Mouse (Mus musculus) kidney, embryonic 16.5 days (tissue): Measurements from ENCODE around the gene Pde4d. TPM values are rescaled to one million over a fixed set of nuclear protein-coding genes. Genes with fewer than 3 reads are reported as not detected.

Experiments
- ATAC-seq: fragments of 200-750 bp; cut with Nextera tagmentation; 2 replicates; pipeline ENCODE4 v1.8.0; 2017; ENCODE audit warnings: moderate TSS enrichment; ENCODE audit not compliant: low FRiP score, low TSS enrichment
- H3K27ac ChIP-seq: fragments of 300-500 bp; sonication (generic); 2 replicates; pipeline ENCODE4 v1.5.1; 2014; ENCODE audit warnings: low read length
- H3K27me3 ChIP-seq: fragments of 300-500 bp; sonication (generic); 2 replicates; pipeline ENCODE4 v1.6.1; 2014; ENCODE audit warnings: low read length, control low read depth, mixed read lengths; ENCODE audit not compliant: insufficient read depth
- H3K36me3 ChIP-seq: fragments of 300-500 bp; sonication (generic); 2 replicates; pipeline ENCODE4 v1.6.1; 2014; ENCODE audit warnings: low read length, control low read depth, mixed read lengths; ENCODE audit not compliant: insufficient read depth
- H3K4me1 ChIP-seq: fragments of 300-500 bp; sonication (generic); 2 replicates; pipeline ENCODE4 v1.6.1; 2014; ENCODE audit warnings: low read length, control low read depth, mixed read lengths; ENCODE audit not compliant: insufficient read depth
- H3K4me2 ChIP-seq: fragments of 300-500 bp; sonication (generic); replicated peaks from 2 replicates; pipeline ENCODE4 v1.6.1; 2014; ENCODE audit warnings: low read depth, low read length
- H3K4me3 ChIP-seq: fragments of 300-500 bp; sonication (generic); 2 replicates; pipeline ENCODE4 v1.5.1; 2014; ENCODE audit warnings: mild to moderate bottlenecking, low read length
- H3K9ac ChIP-seq: fragments of 300-500 bp; sonication (generic); replicated peaks from 2 replicates; pipeline ENCODE4 v1.6.1; 2014; ENCODE audit warnings: low read length
- H3K9me3 ChIP-seq: fragments of 300-500 bp; sonication (generic); 2 replicates; pipeline ENCODE4 v1.6.1; 2016; ENCODE audit warnings: low read length, control low read depth
- WGBS: fragments of 180-500 bp; shearing (Covaris S2); extraction: QIAGEN DNeasy Blood & Tissue Kit; methylation state at CpG from one replicate; pipeline ENCODE4 v1.1.7; 2014; 5-methylcytosine and 5-hydroxymethylcytosine counted together
- polyA plus RNA-seq: library from polyadenylated mRNA; unstranded; fragments of >200 nt; fragmentation: Nextera tagmentation; extraction: Ambion mirVana; gene quantifications from 2 replicates; pipeline ENCODE4 v1.2.1, GENCODE M21; 2015

Gene Pde4d
- polyA plus RNA-seq, 1 experiment from 2014 or later, result 11.1 TPM

DNA sequence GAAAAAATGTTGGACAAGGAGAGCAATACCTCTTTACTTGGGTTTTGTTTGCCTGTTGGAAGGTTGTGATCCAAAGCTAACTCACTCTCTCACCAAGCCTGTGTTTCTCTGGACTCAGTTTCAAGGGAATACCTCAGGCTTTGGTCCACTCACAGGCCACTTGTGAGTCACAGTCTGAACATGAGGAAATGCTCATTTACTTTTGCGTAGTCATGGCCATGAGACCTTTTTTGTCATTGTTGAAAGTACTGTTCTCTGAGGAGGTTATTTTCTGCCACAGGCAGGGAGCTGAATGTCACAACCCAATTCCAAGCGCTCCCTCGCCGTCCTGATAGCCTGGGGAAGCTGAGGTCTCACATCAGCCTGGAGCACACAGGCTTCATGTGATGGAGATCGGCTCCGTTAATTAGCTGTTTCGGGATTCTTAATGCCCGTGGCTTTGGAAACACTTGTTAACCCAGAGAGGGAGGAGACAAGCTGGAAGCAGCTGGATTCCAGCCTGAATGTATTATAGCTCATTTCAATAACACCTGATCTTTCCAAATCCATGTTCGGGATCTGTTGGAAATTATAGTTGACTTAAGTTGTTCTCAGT, 792.8 kb downstream of the Pde4d start:
- Histone ChIP-seq H3K27ac (no peak overlapping the region), H3K9me3 (no peaks in the 10 kb centered on the region), H3K9ac (no peak overlapping the region), H3K36me3 (no peaks in the 10 kb centered on the region), H3K4me1 (no peaks in the 10 kb centered on the region), H3K27me3 (no peaks in the 10 kb centered on the region), H3K4me3 (no peak overlapping the region), H3K4me2 (no peak overlapping the region)
- ATAC-seq, result no peak
- WGBS, result 79% methylated on average over 9 of the region's 9 CpGs

DNA sequence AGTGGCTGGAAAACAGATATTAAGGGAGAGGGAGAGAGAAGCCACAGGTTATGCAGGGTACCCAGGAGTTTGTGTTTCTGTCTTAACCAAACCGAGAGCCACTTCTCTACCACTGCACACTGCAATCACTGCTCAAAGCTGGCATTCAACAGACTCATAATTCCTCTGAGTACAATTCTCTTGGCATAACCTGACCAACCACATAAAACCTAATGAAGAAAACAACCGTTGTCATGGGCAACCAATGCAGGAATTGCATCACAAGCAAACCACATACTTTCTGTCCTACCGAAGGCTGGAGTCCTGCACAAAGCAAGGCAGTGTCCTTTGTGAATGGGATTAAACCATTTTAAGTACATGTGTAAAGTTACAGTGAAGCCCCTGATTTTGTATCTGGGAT, 793.4 kb downstream of the Pde4d start:
- Histone ChIP-seq H3K4me2 (no peak overlapping the region), H3K27me3 (no peaks in the 10 kb centered on the region), H3K9ac (no peak overlapping the region), H3K4me3 (no peak overlapping the region), H3K36me3 (no peaks in the 10 kb centered on the region), H3K9me3 (no peaks in the 10 kb centered on the region), H3K27ac (no peak overlapping the region), H3K4me1 (no peaks in the 10 kb centered on the region)
- WGBS, result 71% methylated on average over 3 of the region's 3 CpGs
- no peak for ATAC-seq

- Histone ChIP-seq H3K4me3 (no peak overlapping the region), H3K4me1 (no peaks in the 10 kb centered on the region), H3K27me3 (no peaks in the 10 kb centered on the region), H3K36me3 (no peaks in the 10 kb centered on the region), H3K27ac (no peak overlapping the region), H3K9ac (no peak overlapping the region), H3K9me3 (no peaks in the 10 kb centered on the region), H3K4me2 (no peak overlapping the region)
- ATAC-seq, result no peak
- WGBS, result 89% methylated on average over 4 of the region's 4 CpGs
Observed at GRCm38 (mm10) chr13:109247061-109247460, 797.3 kb downstream of the Pde4d start.

DNA sequence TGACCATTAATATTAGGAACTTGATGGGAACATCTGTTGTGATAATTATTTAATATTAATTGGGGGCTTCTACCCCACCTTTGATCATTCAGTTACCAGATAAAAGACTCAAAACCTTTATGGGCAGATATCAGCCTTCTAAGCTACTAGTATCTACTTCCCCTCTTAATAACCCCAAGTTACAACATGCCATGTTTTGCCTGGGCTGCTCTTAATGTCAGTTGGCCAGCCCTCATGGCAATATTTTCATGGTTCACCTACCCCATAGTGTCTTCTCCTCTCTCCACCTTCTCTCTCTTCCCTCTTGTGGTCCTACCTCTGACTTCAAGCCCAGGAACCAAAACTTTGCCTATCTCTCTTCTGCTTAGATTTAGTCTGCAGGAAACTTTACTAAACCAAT, 799.6 kb downstream of the Pde4d start:
- Histone ChIP-seq H3K4me1 (no peaks in the 10 kb centered on the region), H3K4me3 (no peak overlapping the region), H3K9ac (no peak overlapping the region), H3K36me3 (no peaks in the 10 kb centered on the region), H3K27me3 (no peaks in the 10 kb centered on the region), H3K9me3 (no peaks in the 10 kb centered on the region), H3K27ac (no peak overlapping the region), H3K4me2 (no peak overlapping the region)
- no peak for ATAC-seq

- Histone ChIP-seq H3K27ac (no peak overlapping the region), H3K4me2 (no peak overlapping the region), H3K36me3 (no peaks in the 10 kb centered on the region), H3K4me1 (0 out of 2 replicates have a peak, but pooled peaks cover 3% of the 10 kb centered on the region), H3K27me3 (no peaks in the 10 kb centered on the region), H3K4me3 (no peak overlapping the region), H3K9me3 (no peaks in the 10 kb centered on the region), H3K9ac (no peak overlapping the region)
- ATAC-seq, result no peak
- WGBS, result 50% methylated on average over 4 of the region's 4 CpGs
Observed at GRCm38 (mm10) chr13:109255634-109256033, 805.9 kb downstream of the Pde4d start.

DNA sequence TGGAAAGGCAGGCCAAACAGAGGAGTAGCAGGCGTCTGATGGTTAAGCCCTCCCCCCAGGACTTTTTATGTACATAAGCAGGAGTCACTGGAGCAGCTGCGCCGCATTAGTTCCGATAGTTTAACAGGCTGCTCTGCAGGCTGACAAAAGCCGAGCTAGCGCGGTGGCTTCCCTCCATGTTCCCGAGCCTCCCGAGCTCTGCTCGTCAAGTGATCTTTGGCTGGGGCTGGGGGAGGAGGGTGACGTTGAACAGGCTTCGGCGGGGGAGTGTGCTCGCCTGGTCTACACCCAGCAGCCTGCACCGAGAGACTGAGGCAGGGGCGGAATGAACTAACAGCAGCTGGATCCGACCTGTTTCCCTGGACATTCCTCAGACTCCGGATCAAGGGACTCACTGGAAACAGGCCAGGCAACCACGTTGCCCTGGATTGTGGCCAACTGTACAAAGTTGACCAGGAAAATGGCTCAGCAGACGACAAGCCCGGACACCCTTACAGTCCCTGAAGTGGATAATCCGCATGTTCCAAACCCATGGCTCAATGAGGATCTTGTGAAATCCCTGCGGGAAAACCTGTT, 810.6 kb downstream of the Pde4d start:
- Histone ChIP-seq H3K27me3 (no peaks in the 10 kb centered on the region), H3K4me1 (peaks cover 14% of the 10 kb centered on the region), H3K9me3 (no peaks in the 10 kb centered on the region), H3K4me2 (peak overlapping the region; percentile 81), H3K4me3 (peak overlapping the region; percentile 53), H3K36me3 (no peaks in the 10 kb centered on the region), H3K27ac (peak overlapping the region; percentile 89), H3K9ac (peak overlapping the region; percentile 74)
- peak; percentile 95 for ATAC-seq
- WGBS, result under 1% methylated on average over 23 of the region's 23 CpGs

GRCm38 (mm10) chr13:109260796-109261516, 811.2 kb downstream of the Pde4d start:
- Histone ChIP-seq H3K27me3 (no peaks in the 10 kb centered on the region), H3K9me3 (no peaks in the 10 kb centered on the region), H3K36me3 (no peaks in the 10 kb centered on the region), H3K4me3 (peak overlapping the region; percentile 53), H3K4me1 (peaks cover 14% of the 10 kb centered on the region), H3K9ac (peak overlapping the region; percentile 74), H3K4me2 (peak overlapping the region; percentile 81), H3K27ac (peak overlapping the region; percentile 89)
- WGBS, result 2% methylated on average over 17 of the region's 17 CpGs
- peak; percentile 73 for ATAC-seq

GRCm38 (mm10) chr13:109261642-109262220, 812.0 kb downstream of the Pde4d start:
- Histone ChIP-seq H3K27ac (0 out of 2 replicates have a peak overlapping the region, but pooled peaks have one; percentile 5), H3K9me3 (no peaks in the 10 kb centered on the region), H3K4me1 (peaks cover 14% of the 10 kb centered on the region), H3K4me3 (peak overlapping the region; percentile 53), H3K9ac (no peak overlapping the region), H3K27me3 (no peaks in the 10 kb centered on the region), H3K36me3 (no peaks in the 10 kb centered on the region), H3K4me2 (peak overlapping the region; percentile 81)
- WGBS, result 45% methylated on average over 5 of the region's 5 CpGs
- no peak for ATAC-seq

DNA sequence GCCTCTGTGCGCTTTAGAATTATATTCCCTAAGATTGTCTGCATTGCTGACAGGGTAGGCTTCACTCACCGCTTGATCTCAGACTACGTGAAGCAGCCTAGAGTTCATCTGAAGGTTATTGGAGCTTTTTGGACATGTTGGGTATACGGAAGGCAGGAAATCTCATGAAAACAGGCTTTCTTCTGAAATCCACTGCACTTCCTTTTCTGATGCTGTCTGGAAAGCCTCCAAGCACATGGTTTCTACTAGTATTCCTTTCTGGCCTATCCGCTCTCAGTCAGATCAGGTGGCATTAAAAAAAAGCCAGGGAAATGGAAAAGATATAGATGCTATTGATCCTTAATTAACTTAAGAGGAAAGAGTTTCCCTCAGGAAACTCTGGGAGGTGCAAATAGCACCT, 812.8 kb downstream of the Pde4d start:
- Histone ChIP-seq H3K36me3 (no peaks in the 10 kb centered on the region), H3K27ac (peak overlapping the region; percentile 11), H3K27me3 (no peaks in the 10 kb centered on the region), H3K9ac (no peak overlapping the region), H3K4me2 (peak overlapping the region; percentile 81; the same call in 1 of the 2 replicates), H3K4me3 (no peak overlapping the region), H3K9me3 (no peaks in the 10 kb centered on the region), H3K4me1 (peaks cover 14% of the 10 kb centered on the region)
- 59% methylated on average over 5 of the region's 5 CpGs for WGBS
- no peak for ATAC-seq

DNA sequence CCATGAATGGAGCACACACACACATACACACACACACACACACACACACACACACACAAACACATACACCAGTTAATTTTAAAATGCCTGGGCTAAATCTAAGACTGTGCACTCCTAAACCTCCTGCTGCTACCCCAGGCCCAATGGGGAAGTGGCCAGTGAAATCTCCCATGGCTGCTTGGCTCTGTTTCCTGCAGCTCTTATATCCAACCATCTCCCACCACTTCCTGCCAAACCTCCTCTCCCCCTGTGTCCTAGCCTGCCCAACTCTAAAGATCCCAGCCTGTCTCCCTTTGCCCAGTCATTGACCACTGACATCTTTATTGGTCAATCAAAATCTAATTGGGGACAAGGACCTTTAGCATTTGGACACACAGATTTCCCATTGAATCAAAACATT, 814.1 kb downstream of the Pde4d start:
- Histone ChIP-seq H3K27me3 (no peaks in the 10 kb centered on the region), H3K4me1 (peaks cover 14% of the 10 kb centered on the region), H3K4me2 (no peak overlapping the region), H3K27ac (no peak overlapping the region), H3K36me3 (no peaks in the 10 kb centered on the region), H3K9me3 (no peaks in the 10 kb centered on the region), H3K4me3 (no peak overlapping the region), H3K9ac (no peak overlapping the region)
- ATAC-seq, result no peak
